Mouse (Mus musculus) kidney, postnatal 25 days (tissue): ENCODE measurements around the gene Dennd1a.
"Not testable (repeated sequence)": the region's sequence is repeated elsewhere in the genome, so short reads cannot be mapped to it uniquely, and the experiment has no call there.

Experiments used
- DNase-seq, 2 experiments: peaks; one replicate each; pipeline ENCODE4 v3.0.0; 2021; ENCODE audit warnings: mixed read lengths in 2 of 2

Gene Dennd1a

DNA sequence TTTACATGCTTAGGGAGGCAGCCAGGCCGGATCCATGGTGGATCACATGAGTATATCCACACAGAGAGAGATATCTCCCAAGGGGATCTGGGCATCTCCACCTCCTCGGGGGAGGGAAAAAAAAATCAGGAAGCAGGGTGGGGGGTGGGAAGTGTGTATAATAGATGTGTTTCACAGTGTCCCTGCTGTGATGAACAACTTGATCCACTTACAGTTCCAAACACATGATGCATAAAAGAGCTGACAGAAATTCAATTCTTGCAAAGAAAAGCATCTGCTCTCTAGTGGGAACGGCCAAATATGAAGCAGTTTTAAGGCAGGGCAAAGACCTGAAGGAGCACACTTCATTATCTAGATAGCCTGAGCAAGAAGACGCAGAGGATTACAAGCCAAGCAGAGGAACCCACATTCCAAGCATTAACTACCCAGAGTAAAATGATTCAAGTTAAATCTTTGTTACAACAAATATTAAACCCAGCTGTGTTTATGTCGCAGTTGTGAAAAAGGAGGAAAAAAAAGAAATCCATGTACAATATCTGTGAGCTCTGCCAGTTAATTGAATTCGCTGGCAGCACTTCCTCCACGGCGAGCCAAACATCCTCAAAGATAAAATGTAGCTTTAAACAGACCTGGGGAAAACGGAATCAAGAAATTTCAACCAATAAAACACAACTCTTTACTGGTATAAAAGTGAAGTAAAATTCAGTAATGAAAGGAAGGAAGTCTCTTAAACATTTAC is 341.4 kb downstream of the Dennd1a start:
- DNase-seq = no peak

DNA sequence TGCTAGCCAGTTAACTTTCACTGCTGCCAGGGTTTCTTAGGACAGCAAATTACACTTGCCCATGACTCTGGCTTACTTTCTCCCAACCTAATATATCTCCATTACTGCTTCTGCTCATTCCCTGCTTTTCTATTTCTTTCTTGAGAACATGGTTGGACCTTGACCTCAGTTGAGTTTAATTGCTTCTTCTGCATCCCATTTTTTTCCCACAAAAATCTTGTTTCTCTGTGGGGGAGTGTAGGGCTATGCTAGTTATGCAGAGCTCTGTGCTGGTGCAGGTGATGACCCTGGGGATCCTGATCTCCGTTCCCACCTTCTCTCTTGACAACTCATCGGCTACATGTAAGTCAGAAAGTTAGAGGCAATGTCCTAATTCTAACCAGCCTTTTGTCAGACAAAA is 344.3 kb downstream of the Dennd1a start:
- no peak for DNase-seq

DNA sequence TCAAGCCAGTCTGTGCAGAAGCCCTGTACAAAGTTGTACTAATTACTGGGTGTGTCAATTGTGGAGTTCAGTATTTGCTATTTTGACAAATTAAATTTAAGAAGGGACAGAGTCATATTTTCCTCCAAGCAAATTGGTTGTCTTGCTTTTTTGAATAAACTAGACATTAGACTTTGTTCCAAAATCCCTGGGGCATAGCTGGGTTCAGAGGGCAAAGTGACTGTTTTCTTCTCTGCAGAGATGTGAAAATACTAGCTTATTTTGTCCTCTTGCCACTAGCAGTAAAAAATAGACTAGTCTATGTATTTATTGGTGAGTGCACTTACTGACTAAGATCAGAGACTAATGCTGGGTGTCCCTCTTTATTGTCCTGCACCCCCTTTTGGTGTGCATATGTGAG is 345.4 kb downstream of the Dennd1a start:
- peak in 1 of 2 experiments; percentile 29 for DNase-seq

GRCm38 (mm10) chr2:37940845-37941361 is 346.3 kb downstream of the Dennd1a start:
- DNase-seq = no peak

DNA sequence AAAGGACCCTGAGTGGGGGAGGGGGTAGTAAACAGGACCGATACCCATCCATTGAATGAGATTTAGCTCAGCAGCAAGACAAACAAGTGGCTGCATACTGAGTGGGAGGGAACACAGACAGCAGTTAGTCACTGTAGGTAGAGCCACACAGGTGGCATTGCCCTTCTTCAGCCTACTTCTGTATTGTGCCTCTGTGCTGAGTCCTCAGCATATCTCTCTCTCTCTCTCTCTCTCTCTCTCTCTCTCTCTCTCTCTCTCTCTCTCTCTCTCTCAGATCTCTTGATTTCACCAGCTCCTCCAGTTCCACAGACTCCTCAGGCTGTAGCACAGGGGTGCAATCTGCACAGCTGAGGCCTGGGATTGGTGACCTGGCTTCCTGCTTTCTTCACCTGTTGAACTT is 347.2 kb downstream of the Dennd1a start:
- DNase-seq = no peak

DNA sequence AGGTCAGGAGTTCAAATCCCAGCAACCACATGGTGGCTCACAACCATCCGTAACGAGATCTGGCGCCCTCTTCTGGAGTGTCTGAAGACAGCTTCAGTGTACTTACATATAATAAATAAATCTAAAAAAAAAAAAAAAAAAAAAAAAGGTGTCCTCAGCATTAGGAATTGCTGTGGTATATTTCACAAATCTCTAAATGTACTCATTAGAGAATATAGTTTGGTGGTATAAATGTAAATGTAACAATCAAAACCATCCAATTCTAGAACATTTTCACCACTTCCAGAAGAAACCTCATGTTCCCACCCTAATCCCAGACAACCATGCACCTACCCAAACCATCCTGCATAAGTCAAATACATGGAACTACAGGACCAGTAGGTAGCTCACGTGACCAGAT is 350.3 kb downstream of the Dennd1a start:
- DNase-seq = not testable (repeated sequence)

- DNase-seq = no peak
These were observed 354.9 kb downstream of the Dennd1a start for GRCm38 (mm10) chr2:37932240-37932639.

- peak; percentile 27 to 44 for DNase-seq
These were observed 355.9 kb downstream of the Dennd1a start for GRCm38 (mm10) chr2:37931018-37931930.

- no peak for DNase-seq
These were observed 361.1 kb downstream of the Dennd1a start for GRCm38 (mm10) chr2:37926133-37926503.

DNA sequence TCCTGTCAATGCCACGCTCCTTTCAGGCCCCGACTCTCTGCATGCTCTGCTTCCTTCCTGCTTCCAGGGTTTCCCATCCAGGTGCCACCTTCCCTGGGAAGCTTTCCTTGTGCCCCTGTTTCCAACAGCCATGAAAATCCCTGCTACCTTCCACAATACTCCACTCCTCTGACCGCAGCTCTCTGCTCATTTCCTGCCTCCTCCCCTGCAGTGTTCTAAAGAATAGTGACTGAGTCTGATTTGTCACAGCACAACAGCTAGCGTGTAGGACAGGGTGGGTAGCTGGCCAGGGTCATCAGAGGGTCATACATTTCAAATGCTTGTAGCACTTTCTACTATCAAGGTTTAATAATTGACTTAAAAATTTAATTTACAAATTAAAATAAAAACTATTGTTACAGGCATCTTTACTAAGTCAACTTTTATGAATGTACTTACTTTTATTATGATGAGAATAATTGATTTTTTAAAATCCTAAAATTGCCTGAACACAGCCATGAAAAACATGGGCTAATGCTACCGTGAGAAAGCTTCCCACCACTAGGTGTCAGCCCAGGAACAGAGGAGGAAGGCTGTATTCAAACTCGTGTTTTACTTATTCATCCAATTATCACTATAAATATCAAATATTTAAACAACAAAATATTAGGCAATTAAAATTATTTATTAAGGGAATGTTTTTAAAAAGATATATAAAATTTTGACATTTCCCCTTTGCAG is 361.6 kb downstream of the Dennd1a start:
- peak; percentile 57 to 75 for DNase-seq

GRCm38 (mm10) chr2:37908721-37909506 is 378.3 kb downstream of the Dennd1a start:
- DNase-seq = no peak

- no peak for DNase-seq
These were observed 378.9 kb downstream of the Dennd1a start for GRCm38 (mm10) chr2:37908296-37908695.

DNA sequence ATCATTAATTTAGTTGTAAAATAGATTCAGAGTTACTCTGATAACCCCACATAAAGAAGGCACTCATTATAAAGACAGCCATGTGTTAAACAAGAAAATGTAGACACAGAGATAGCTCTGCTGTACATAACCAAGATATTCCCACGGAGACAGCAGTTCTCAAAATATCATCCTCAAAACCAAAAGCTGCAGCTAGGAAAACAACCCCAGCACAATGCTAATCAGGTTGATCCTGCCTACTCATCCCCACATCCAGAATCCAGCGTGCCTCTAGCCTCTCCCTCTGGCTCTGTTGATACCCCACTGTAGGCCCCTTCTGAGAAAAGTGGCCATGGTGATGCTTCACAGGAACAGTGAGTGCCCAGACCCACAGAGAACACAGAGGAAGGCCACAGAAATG is 380.9 kb downstream of the Dennd1a start:
- DNase-seq = no peak

DNA sequence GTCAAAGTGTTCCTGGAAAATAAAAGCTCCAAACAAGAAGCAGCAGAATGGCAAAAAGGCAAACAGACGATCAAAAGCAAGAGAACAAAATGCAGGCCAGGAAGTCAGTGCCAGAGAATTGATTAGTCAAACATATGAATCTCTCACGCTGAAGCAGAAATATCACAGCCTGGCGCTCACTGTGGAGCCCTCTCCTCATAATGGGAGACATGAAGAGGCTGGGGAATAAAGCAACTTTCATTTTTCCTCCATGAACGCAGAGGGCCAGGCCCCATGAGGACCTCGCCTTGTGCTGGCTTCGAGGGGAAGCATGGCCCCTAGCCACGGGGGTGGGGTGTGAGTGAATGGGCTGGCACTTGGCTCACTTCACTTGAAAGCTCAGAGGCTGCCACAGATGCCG is 383.9 kb downstream of the Dennd1a start:
- no peak for DNase-seq

DNA sequence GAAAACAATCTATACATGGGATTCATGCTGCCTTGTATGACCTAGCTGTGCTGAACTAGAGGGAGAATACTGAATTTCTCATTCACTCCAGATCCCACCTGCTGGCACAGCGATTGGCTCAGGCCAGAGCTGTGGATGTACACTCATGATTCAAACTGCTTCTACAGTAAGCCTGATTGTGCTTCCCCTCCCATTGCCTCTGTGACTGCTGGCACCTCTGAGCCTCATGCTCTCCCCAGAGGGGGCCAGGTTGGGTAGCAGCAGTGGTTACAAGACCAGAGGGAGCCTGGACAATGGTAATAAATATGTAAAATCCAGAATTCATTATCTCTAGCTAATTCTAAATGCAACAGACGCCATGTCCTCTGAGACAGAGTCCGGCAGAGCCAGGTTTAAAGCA is 404.0 kb downstream of the Dennd1a start:
- no peak for DNase-seq

DNA sequence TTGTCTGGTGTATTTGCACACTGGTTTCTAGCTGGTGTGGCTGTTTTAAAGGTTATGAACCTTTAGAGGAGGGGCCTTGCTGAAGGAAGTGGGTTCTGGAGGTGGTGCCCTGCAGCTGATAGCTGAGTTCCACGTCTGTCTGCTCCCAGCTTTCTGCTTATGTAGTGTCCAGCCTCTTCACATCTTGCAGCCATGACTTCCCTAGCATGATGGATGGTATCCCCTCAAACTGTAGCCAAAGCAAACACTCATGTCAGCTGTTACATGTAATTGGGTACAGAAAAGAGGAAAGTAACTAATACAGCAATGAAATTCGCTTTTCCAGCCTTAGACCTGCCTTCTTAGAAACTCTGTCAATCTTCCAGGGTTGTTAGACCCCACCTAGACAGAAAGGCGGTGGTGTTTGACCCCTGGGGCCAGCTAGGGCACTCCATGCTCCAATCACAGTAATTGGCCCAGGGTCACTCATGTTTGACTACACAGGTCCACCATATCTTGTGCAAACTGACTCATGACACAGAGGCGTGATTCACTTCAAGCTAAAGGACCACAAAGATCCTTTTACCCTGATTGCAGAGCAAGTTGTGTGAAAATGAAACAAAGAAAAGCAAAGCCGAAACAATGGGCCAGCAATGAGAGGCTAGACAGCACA is 405.8 kb downstream of the Dennd1a start:
- peak; percentile 12 to 44 for DNase-seq

DNA sequence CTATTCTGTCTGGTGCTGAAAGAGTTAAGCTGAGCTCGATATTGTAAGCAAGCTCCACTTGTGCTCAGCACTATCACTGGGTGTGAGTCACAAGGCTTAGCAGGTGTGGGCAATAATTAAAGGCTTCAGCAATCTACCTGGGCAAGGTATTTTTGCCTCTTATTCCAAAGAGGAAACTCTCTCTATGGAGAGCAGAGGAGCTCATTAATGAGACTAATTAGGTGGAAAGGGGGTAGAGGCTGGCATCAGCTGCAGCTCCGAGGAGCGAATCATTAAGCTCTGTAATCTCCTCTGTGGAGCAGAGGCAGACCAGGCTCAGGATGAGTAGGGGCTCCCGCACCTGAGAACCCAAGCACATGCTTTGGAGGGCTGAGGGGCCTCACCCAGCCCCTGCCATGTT is 407.5 kb downstream of the Dennd1a start:
- no peak for DNase-seq

GRCm38 (mm10) chr2:37872791-37873190 is 414.4 kb downstream of the Dennd1a start:
- no peak for DNase-seq

DNA sequence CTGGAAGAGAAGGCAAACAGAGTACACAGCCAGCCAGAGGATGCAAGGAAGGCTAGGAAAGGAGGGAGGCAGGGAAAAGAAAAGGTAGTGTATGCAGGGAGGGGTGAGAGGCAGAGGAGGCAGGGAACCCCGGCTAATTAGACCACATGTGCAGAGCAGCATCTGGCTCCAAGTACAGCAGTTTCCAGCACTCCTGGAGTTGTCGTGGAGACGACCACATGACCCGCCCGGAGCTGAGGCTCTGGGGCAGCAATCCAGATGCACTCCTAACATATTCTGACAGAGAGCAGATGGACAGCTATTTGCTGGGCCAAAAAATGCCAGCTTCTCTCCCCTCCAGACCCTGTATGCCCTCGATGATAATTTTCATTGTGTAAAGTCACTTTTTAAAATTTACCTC is 417.6 kb downstream of the Dennd1a start:
- no peak for DNase-seq

DNA sequence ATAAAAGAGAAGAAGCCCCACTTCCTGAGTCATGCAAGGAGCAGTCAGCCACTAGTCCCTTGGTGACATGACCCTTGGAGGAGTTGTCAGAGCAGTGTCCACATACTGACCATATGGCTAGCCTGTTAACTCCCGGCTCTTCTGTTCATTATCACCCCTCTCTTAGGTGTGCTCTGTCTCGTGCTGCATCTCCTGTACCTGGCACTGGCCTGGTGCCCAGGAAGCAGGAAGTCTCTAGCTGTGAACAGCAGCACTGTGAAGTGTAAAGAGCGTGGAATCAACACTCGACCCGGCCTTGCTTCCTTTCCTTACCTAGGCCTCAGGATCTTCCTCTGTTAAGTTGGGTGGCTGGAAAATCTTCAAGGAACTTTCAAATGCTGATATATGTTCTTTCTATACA is 419.8 kb downstream of the Dennd1a start:
- no peak for DNase-seq

DNA sequence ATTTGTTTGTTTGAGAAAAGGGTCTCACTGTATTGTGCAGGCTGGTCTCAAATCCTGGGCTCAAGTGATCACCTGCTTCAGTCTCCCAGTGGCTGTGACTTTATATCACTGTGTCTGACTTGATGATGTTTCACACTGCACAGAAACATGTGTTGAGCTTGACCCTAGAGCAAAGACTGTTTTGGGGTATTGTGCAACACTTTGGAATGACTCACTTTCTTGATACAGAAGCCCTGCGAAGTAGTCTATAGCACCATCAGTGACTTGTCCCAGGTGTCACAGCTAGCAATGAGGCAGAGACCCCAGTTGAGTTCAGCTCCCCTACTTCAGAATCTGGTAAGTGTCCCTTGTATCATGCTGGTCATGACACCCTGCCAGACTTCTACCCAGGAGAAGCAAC is 429.7 kb downstream of the Dennd1a start:
- DNase-seq = no peak

- DNase-seq = no peak
These were observed 430.2 kb downstream of the Dennd1a start for GRCm38 (mm10) chr2:37856955-37857354.
